Mouse (Mus musculus) hematopoietic stem cell, adult 5-6 weeks (primary cell): ENCODE data around the gene Cd72. TPM values are rescaled to one million over a fixed set of nuclear protein-coding genes. Genes with fewer than 3 reads are reported as not detected.

Experiments used
- ATAC-seq, 2 experiments: fragments of 125-278 bp in 1 of 2; replicated peaks in 1 of 2; 2 replicates each; pipeline ENCODE4 v1.8.0; 2016 to 2017; ENCODE audit warnings: inconsistent platforms in 2 of 2, mild to moderate bottlenecking in 2 of 2, moderate number of reproducible peaks in 2 of 2, low read depth in 1 of 2, moderate TSS enrichment in 1 of 2; ENCODE audit not compliant: low FRiP score in 2 of 2, poor library complexity in 2 of 2, severe bottlenecking in 2 of 2, insufficient read depth in 1 of 2, low TSS enrichment in 1 of 2
- total RNA-seq: library from RNA; stranded (forward); fragments of 172-1452, 232-1000 nt; gene quantifications from 2 replicates; pipeline ENCODE4 v1.2.3, GENCODE M21; 2017

Gene Cd72
- total RNA-seq, 1 experiment from 2014 or later, result 153 TPM

- ATAC-seq, result peak in 1 of 2 experiments; percentile 15; a peak in 1 of 4 replicates
These were observed 27.5 kb upstream of the Cd72 start for GRCm38 (mm10) chr4:43481894-43482456.

- ATAC-seq, result no peak
These were observed 26.6 kb upstream of the Cd72 start for GRCm38 (mm10) chr4:43480985-43481384.

- ATAC-seq, result no peak; a peak in 1 of 4 replicates
These were observed 24.7 kb upstream of the Cd72 start for GRCm38 (mm10) chr4:43478906-43479832.

- ATAC-seq, result peak in 1 of 2 experiments; percentile 24; a peak in 1 of 4 replicates
These were observed 24.1 kb upstream of the Cd72 start for GRCm38 (mm10) chr4:43478534-43478858.

- ATAC-seq, result peak; percentile 88 to 96
These were observed 23.6 kb upstream of the Cd72 start for GRCm38 (mm10) chr4:43477857-43478533.

GRCm38 (mm10) chr4:43476604-43477003 lies 22.2 kb upstream of the Cd72 start:
- ATAC-seq, result peak; percentile 22 to 23; a peak in 1 of 4 replicates

GRCm38 (mm10) chr4:43473636-43474035 lies 19.2 kb upstream of the Cd72 start:
- ATAC-seq, result no peak

- no peak for ATAC-seq
These were observed 15.9 kb upstream of the Cd72 start for GRCm38 (mm10) chr4:43470301-43470700.

- ATAC-seq, result no peak
These were observed 12.4 kb upstream of the Cd72 start for GRCm38 (mm10) chr4:43466872-43467271.

- ATAC-seq, result peak; percentile 25 to 49; a peak in 3 of 4 replicates
These were observed 11.5 kb upstream of the Cd72 start for GRCm38 (mm10) chr4:43465935-43466334.

- no peak for ATAC-seq
These were observed 8.7 kb upstream of the Cd72 start for GRCm38 (mm10) chr4:43463102-43463501.

GRCm38 (mm10) chr4:43457124-43457523 lies 2.7 kb upstream of the Cd72 start:
- no peak; a peak in 1 of 4 replicates for ATAC-seq

GRCm38 (mm10) chr4:43456470-43456869 lies 2.0 kb upstream of the Cd72 start:
- peak; percentile 46 to 52 for ATAC-seq

- no peak for ATAC-seq
These were observed 1.0 kb downstream of the Cd72 start for GRCm38 (mm10) chr4:43453413-43453812.

GRCm38 (mm10) chr4:43452315-43452714 lies 2.1 kb downstream of the Cd72 start:
- ATAC-seq, result no peak

GRCm38 (mm10) chr4:43448554-43448953 lies 5.9 kb downstream of the Cd72 start:
- ATAC-seq, result no peak

- no peak for ATAC-seq
These were observed 7.2 kb downstream of the Cd72 start for GRCm38 (mm10) chr4:43447251-43447650.

GRCm38 (mm10) chr4:43443511-43443910 lies 10.9 kb downstream of the Cd72 start:
- no peak for ATAC-seq
